Mouse (Mus musculus) limb, embryonic 11.5 days (tissue): ENCODE measurements around the gene Trub2. TPM values are rescaled to one million over a fixed set of nuclear protein-coding genes. Genes with fewer than 3 reads are reported as not detected.

Source experiments
- ATAC-seq: fragments of 200-750 bp; cut with Nextera tagmentation; 2 replicates; pipeline ENCODE4 v1.8.0; 2017; ENCODE audit warnings: low read depth; ENCODE audit not compliant: insufficient number of reproducible peaks, low FRiP score, low TSS enrichment
- DNase-seq: peaks from one replicate; pipeline ENCODE4 v3.0.0-alpha.2; 2015; ENCODE audit warnings: low spot score
- H3K27ac ChIP-seq: fragments of 300-500 bp; sonication (generic); replicated peaks from 2 replicates; pipeline ENCODE4 v1.5.1; 2014; ENCODE audit warnings: low read depth, mild to moderate bottlenecking, low read length
- H3K27me3 ChIP-seq: fragments of 300-500 bp; sonication (generic); 2 replicates; pipeline ENCODE4 v1.6.1; 2014; ENCODE audit warnings: mild to moderate bottlenecking, low read length, mixed read lengths; ENCODE audit not compliant: control insufficient read depth, insufficient read depth
- H3K36me3 ChIP-seq: fragments of 300-500 bp; sonication (generic); 2 replicates; pipeline ENCODE4 v1.6.1; 2014; ENCODE audit warnings: mild to moderate bottlenecking, low read length, moderate library complexity, mixed read lengths; ENCODE audit not compliant: control insufficient read depth, insufficient read depth
- H3K4me1 ChIP-seq: fragments of 300-500 bp; sonication (generic); 2 replicates; pipeline ENCODE4 v1.6.1; 2014; ENCODE audit warnings: low read length, mixed read lengths; ENCODE audit not compliant: control insufficient read depth, insufficient read depth
- H3K4me2 ChIP-seq: fragments of 300-500 bp; sonication (generic); 2 replicates; pipeline ENCODE4 v1.6.1; 2014; ENCODE audit warnings: low read depth, mild to moderate bottlenecking, moderate library complexity; ENCODE audit not compliant: severe bottlenecking
- H3K4me3 ChIP-seq: fragments of 300-500 bp; sonication (generic); 2 replicates; pipeline ENCODE4 v1.5.1; 2014; ENCODE audit warnings: low read depth, low read length
- H3K9ac ChIP-seq: fragments of 300-500 bp; sonication (generic); 2 replicates; pipeline ENCODE4 v1.6.1; 2014; ENCODE audit warnings: mild to moderate bottlenecking, low read length
- H3K9me3 ChIP-seq: fragments of 300-500 bp; sonication (generic); 2 replicates; pipeline ENCODE4 v1.6.1; 2016; ENCODE audit warnings: low read length; ENCODE audit not compliant: control insufficient read depth
- WGBS: fragments of 180-500 bp; shearing (Covaris S2); extraction: QIAGEN DNeasy Blood & Tissue Kit; methylation state at CpG from one replicate; pipeline ENCODE4 v1.1.7; 2014; 5-methylcytosine and 5-hydroxymethylcytosine counted together
- polyA plus RNA-seq: library from polyadenylated mRNA; unstranded; fragments of >200 nt; fragmentation: Nextera tagmentation; extraction: Ambion mirVana; gene quantifications from 2 replicates; pipeline ENCODE4 v1.2.1, GENCODE M21; 2014

The Trub2 gene
- polyA plus RNA-seq, 1 experiment from 2014 or later = 36.1 TPM

DNA sequence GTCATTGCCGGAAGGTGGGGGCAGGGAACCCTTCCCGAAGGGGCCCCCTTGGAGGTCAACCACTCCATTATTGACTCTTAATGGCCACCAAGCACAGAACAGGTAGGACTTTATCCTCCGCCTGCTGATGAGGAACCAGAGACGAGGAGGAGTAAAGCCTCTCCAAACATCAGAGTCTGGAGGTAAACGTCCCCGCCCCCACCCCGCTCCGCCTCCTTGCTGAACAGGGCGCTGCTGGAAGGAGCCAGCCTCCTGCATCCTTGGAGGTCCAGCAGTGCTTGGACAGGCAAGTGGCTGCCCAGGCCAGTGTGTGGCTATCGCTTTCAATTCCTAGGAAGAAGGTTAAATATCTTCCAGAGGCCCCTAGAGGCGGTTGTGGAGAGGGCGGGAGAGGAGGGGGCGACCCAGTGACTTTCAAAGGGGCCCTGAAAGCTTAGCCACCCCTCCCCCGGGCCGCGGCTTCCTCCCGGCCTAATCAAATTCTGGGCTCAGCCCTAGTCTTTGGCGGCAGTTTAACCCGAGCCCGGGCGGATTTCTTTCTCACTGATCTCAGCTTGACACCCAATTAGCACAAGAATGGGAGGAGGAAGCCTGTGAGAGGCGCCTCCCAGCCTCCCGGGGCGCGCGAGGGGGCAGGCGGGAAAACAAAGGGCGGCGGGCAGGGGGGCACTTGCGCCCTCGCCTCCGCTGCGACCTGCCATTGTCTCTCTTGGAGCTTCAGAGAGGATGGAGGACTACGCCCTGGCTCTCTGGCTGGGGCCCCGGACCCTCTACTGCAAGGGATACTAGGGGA lies 31.9 kb upstream of the Trub2 start, which contains the start of gene Urm1:
Urm1 (plus strand) TSS at position 51 of the 793 bp plus-strand sequence.
- H3K27ac ChIP-seq = peak within 1 kb of the TSS; percentile 92
- no peaks in the 10 kb centered on the region for H3K9me3 ChIP-seq
- H3K4me1 ChIP-seq = peaks cover 6% of the 10 kb centered on the region; the same call in 1 of the 2 replicates
- H3K9ac ChIP-seq = peak within 1 kb of the TSS; percentile 80
- H3K4me2 ChIP-seq = peak within 1 kb of the TSS; percentile 68
- WGBS = under 1% methylated on average over 34 of the region's 35 CpGs
- DNase-seq = peak; percentile 87
- H3K27me3 ChIP-seq = no peaks in the 10 kb centered on the region
- H3K4me3 ChIP-seq = peak within 1 kb of the TSS; percentile 35
- peak; percentile 79 for ATAC-seq
- H3K36me3 ChIP-seq = peaks cover 4% of the 10 kb centered on the region; the same call in 1 of the 2 replicates

DNA sequence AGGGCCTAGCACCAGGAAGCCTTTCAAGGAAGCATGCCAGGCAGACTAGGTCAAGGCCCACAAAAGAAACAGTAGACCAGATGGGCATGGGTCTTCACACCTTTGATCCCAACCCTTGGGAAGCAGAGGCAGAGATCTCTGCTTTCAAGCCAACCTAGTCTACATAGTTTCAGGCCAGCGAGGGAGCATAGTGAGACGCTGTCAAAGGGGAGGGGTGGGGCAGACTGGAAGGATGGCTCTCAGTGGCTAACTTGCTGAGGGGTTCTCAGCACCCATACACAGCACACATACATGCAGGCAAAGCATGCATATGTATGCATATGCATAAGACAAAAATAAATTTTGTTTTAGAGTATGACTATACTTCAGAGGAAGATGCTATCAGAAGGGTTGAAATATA lies 31.1 kb upstream of the Trub2 start:
- Histone ChIP-seq H3K27me3 (no peaks in the 10 kb centered on the region), H3K9me3 (no peaks in the 10 kb centered on the region), H3K4me2 (no peak overlapping the region; the same call in 1 of the 2 replicates), H3K36me3 (peaks cover 4% of the 10 kb centered on the region; the same call in 1 of the 2 replicates), H3K27ac (no peak overlapping the region; the same call in 1 of the 2 replicates), H3K4me3 (no peak overlapping the region), H3K4me1 (peaks cover 6% of the 10 kb centered on the region; the same call in 1 of the 2 replicates), H3K9ac (no peak overlapping the region)
- DNase-seq (no peak), ATAC-seq (no peak)
- WGBS = 27% methylated on average over 2 of the region's 2 CpGs

DNA sequence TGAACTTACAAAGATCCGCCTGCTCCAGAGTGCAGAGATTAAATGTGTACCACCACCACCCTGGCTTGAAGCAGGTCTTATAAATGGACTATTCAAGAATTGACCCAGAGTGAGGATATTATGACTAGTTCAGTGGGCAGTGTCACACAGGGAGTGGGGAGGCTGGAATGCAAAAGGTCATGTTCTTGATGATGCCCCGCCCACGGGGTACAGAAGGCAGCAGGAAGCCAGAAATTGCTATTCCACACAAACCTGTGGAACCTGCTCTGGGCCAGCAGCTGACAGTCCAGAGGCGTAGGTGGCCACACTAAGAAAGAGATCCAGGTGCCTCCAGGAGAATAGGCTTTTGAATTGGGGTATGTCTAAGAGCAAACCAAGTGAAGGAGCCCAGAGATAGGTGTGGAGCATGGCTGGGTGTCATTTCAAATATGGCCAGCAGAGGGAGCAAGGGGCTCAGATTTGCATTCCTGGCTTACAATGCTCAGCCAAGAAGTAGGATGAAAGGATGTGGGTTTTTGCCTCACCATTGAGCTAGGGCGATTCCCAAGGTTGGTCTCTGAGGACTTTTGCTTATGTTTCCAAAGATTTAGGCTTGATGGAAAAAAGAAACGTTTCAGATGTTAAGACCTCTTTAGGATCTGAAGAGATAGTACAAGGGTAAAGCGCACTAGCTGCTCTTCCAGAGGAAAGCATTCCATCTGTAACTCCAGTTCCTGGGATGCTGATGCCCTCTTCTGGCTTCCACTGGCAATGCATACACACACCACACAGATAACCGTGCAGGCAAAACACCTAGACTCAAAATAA lies 29.3 kb upstream of the Trub2 start:
- ATAC-seq (peak; percentile 41; the same call in 1 of the 2 replicates), DNase-seq (peak; percentile 92)
- WGBS = 39% methylated on average over 8 of the region's 8 CpGs
- Histone ChIP-seq H3K4me1 (peaks cover 6% of the 10 kb centered on the region; the same call in 1 of the 2 replicates), H3K4me3 (no peak overlapping the region), H3K9me3 (no peaks in the 10 kb centered on the region), H3K27ac (no peak overlapping the region), H3K4me2 (no peak overlapping the region), H3K27me3 (no peaks in the 10 kb centered on the region), H3K36me3 (peaks cover 4% of the 10 kb centered on the region; the same call in 1 of the 2 replicates), H3K9ac (no peak overlapping the region)

DNA sequence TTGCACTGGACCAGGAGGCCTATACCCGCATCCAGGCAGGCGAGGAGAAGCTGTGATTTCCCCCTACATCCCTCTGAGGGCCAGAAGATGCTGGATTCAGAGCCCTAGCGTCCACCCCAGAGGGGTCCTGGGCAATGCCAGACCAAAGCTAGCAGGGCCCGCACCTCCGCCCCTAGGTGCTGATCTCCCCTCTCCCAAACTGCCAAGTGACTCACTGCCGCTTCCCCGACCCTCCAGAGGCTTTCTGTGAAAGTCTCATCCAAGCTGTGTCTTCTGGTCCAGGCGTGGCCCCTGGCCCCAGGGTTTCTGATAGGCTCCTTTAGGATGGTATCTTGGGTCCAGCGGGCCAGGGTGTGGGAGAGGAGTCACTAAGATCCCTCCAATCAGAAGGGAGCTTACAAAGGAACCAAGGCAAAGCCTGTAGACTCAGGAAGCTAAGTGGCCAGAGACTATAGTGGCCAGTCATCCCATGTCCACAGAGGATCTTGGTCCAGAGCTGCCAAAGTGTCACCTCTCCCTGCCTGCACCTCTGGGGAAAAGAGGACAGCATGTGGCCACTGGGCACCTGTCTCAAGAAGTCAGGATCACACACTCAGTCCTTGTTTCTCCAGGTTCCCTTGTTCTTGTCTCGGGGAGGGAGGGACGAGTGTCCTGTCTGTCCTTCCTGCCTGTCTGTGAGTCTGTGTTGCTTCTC lies 27.5 kb upstream of the Trub2 start:
- Histone ChIP-seq H3K36me3 (peaks cover 4% of the 10 kb centered on the region; the same call in 1 of the 2 replicates), H3K4me1 (peaks cover 6% of the 10 kb centered on the region; the same call in 1 of the 2 replicates), H3K9me3 (no peaks in the 10 kb centered on the region), H3K4me2 (no peak overlapping the region), H3K4me3 (no peak overlapping the region), H3K27ac (no peak overlapping the region), H3K27me3 (no peaks in the 10 kb centered on the region), H3K9ac (no peak overlapping the region)
- WGBS = 83% methylated on average over 11 of the region's 11 CpGs
- ATAC-seq (no peak), DNase-seq (no peak)

DNA sequence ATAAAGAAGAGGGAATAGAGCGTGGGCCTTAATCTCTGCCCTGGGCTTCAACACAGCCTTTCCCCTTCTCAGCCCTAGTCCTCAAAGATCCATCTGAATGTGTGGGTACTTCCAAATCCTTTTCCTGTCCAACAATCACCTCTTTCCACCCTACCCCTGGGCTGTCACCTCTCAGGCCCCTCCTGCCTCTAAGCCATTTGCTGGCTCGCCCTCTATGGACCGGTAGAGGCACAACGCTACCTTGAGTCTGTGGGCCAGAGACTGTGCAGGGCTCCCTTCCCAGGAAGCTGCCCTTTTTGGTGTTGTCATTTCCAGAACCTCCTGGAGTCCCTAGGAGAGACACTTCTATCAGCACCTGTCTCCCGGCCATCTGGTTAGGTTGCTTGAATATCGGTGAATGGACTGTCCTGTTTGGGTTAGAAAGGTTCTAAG lies 15.1 kb upstream of the Trub2 start:
- no peaks in the 10 kb centered on the region for H3K27me3 ChIP-seq
- no peak overlapping the region for H3K27ac ChIP-seq
- H3K9me3 ChIP-seq = no peaks in the 10 kb centered on the region
- 21% methylated on average over 6 of the region's 6 CpGs for WGBS
- H3K36me3 ChIP-seq = peaks cover 2% of the 10 kb centered on the region; the same call in 1 of the 2 replicates
- H3K4me2 ChIP-seq = peak overlapping the region; percentile 88
- ATAC-seq (no peak), DNase-seq (peak; percentile 42)
- 0 out of 2 replicates have a peak, but pooled peaks cover 4% of the 10 kb centered on the region for H3K4me1 ChIP-seq
- H3K9ac ChIP-seq = peak overlapping the region; percentile 63
- H3K4me3 ChIP-seq = peak overlapping the region; percentile 81

DNA sequence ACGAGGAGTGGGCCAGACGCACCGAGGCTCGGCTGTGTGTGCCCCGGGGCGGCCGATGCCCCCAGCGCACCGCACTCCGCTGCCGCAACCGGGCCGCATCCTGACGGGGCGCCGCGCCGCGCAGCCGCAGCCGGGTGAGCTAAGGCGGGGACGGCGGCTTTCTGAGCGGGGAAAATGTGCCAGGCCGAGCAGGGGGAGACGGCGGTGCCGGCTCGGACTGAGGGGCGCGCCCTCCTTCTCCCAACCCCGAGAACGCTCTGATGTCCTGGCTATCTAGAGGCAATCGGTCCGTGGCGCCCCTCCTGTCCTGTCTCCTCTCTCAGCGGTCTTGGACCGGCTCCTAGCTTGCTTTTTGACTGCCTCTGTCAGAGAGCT lies 14.5 kb upstream of the Trub2 start:
- peak; percentile 33 for ATAC-seq
- no peak for DNase-seq
- peak overlapping the region; percentile 63 for H3K9ac ChIP-seq
- WGBS = under 1% methylated on average over 39 of the region's 39 CpGs
- H3K27ac ChIP-seq = no peak overlapping the region
- no peaks in the 10 kb centered on the region for H3K27me3 ChIP-seq
- no peaks in the 10 kb centered on the region for H3K9me3 ChIP-seq
- H3K36me3 ChIP-seq = no peaks in the 10 kb centered on the region
- H3K4me2 ChIP-seq = peak overlapping the region; percentile 88
- H3K4me1 ChIP-seq = 0 out of 2 replicates have a peak, but pooled peaks cover 4% of the 10 kb centered on the region
- peak overlapping the region; percentile 81 for H3K4me3 ChIP-seq

DNA sequence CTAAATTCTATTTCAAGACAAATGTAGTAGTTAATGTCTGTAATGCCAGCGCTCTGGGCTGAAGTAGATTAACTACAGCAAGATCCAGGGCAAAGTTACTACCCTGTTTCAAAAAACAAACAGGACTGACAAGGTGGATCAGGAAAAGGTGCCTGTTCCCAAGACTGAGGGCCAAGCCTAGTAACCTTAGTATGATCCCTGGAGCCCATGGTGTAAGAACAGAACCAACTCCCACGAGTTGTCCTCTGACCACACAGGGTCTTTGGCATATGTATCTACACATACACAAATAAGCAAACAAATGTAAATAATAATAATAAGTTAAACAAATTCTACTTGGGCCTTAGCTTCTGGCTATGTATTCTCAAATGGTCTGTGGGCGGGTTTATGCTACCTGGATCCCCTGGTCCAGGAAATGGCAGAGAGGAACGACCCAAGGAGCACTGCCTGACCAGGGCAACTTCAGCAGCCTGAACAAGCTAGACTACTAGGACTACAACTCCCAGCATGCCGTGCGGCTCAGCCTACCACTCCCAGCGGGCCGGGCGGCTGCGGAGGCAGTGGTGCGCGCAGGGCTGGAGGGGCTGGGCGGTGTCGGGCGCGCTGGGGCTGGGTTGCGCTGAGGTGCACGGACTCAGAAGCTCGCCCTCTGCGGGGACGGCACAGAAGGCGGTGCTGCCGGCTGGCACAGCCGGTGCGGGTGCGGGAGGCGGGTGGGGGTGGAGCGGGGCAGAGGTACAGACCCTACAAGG lies 13.9 kb upstream of the Trub2 start, which contains the start of gene Slc27a4:
Slc27a4 (plus strand) TSS at position 560 of the 752 bp plus-strand sequence.
- Histone ChIP-seq H3K4me3 (peak within 1 kb of the TSS; percentile 81), H3K9ac (peak within 1 kb of the TSS; percentile 63)

More for the DNA sequence above, 13.9 kb upstream of the Trub2 start, which contains the start of gene Slc27a4:
- WGBS = 6% methylated on average over 25 of the region's 28 CpGs
- Histone ChIP-seq H3K36me3 (no peaks in the 10 kb centered on the region), H3K27ac (no peak within 1 kb of the TSS), H3K4me1 (0 out of 2 replicates have a peak, but pooled peaks cover 4% of the 10 kb centered on the region), H3K4me2 (peak within 1 kb of the TSS; percentile 88), H3K9me3 (no peaks in the 10 kb centered on the region), H3K27me3 (no peaks in the 10 kb centered on the region)
- ATAC-seq (peak; percentile 96), DNase-seq (peak; percentile 98)
